Mouse (Mus musculus) forebrain, embryonic 11.5 days (tissue): ENCODE measurements around the gene Hoxa3. TPM values are rescaled to one million over a fixed set of nuclear protein-coding genes. Genes with fewer than 3 reads are reported as not detected.
A peak's percentile ranks its signal among the peaks of the same experiment; 100 is the strongest.

Experiments
- microRNA counts: library from miRNA; unstranded; fragments of <30 nt; microRNA quantifications from one replicate; lab custom pipeline; 2015
- microRNA-seq: library from miRNA; unstranded; fragments of <30 nt; microRNA quantifications from one replicate; pipeline ENCODE4, GENCODE M21; 2016; ENCODE audit not compliant: insufficient number of aligned reads
- polyA plus RNA-seq: library from polyadenylated mRNA; unstranded; fragments of >200 nt; fragmentation: Nextera tagmentation; extraction: Ambion mirVana; gene quantifications from 2 replicates; pipeline ENCODE4 v1.2.1, GENCODE M21; 2014

Hoxa3 gene
- polyA plus RNA-seq, 1 experiment from 2014 or later, result not detected

MicroRNAs within 50 kb of the gene (microRNA counts, 519-probe panel; counts per million panel counts)
- microRNA mmu-miR-196b (lab: Ali Mortazavi, UCI), result 31.2 counts per million

Small RNAs within 50 kb of the gene (microRNA-seq; reads per million reads assigned to microRNA genes)
- 9.3 reads per million, percentile 3 among the genes with 10 or more reads in this experiment for gene Mir196b

Other genes with a start within 250 kb of the Hoxa3 start
- gene Skap2, start 200.8 kb downstream of the Hoxa3 start, polyA plus RNA-seq, result 6.1 and 7.7 TPM in 2 replicates
- 0.43 TPM in 1 of 2 replicates, not detected in the other for gene Hoxa1, start 55.0 kb downstream of the Hoxa3 start, polyA plus RNA-seq
- not detected in 2 replicates for gene Hoxa2, start 48.5 kb downstream of the Hoxa3 start, polyA plus RNA-seq
- gene 5730596B20Rik, start 35.8 kb downstream of the Hoxa3 start, polyA plus RNA-seq, result not detected in 2 replicates
- not detected in 2 replicates for gene Hoxa4, start 21.6 kb downstream of the Hoxa3 start, polyA plus RNA-seq
- gene Hoxa5, start 8.7 kb downstream of the Hoxa3 start, polyA plus RNA-seq, result not detected in 2 replicates
- gene Hoxa6, start 4.6 kb downstream of the Hoxa3 start, polyA plus RNA-seq, result not detected in 2 replicates
- gene Gm28308, start within 50 bp of the Hoxa3 start, polyA plus RNA-seq, result not detected in 2 replicates
- gene Hoxa7, start 8.5 kb upstream of the Hoxa3 start, polyA plus RNA-seq, result not detected in 2 replicates
- gene Hoxa9, start 17.8 kb upstream of the Hoxa3 start, polyA plus RNA-seq, result not detected in 2 replicates
- not detected in 2 replicates for gene Hoxa10, start 27.5 kb upstream of the Hoxa3 start, polyA plus RNA-seq
- not detected in 2 replicates for gene Hoxa11, start 32.5 kb upstream of the Hoxa3 start, polyA plus RNA-seq
- gene Hoxa13, start 47.5 kb upstream of the Hoxa3 start, polyA plus RNA-seq, result not detected in 2 replicates
- not detected in 2 replicates for gene Evx1, start 100.2 kb upstream of the Hoxa3 start, polyA plus RNA-seq